Mouse (Mus musculus) cerebellum, adult 11 months (tissue): ENCODE data around the gene Frrs1.

Experiments used
- DNase-seq: peaks from one replicate; pipeline ENCODE4 v3.0.0; 2022

The Frrs1 gene

GRCm38 (mm10) chr3:116848936-116849335 is 10.3 kb upstream of the Frrs1 start:
- no peak for DNase-seq

DNA sequence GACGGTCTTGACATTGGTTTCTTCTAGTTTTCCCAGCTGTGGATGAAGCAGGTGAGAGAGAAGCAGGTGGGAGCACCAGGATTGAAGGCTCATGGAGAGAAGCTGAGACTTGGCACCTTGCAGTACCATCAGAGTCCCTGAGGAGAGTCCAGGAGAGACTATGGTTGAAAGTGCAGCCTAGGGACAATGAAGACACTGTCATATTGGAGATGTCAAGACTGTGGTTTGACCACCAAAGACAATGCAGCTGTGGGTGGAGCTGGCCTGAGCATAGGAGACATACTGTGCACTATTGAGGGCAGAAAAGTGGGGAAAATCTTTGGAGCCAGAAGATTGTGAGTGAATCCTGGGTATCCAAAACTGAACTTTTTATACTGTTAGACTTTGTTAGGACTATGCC is 8.9 kb upstream of the Frrs1 start:
- no peak for DNase-seq

DNA sequence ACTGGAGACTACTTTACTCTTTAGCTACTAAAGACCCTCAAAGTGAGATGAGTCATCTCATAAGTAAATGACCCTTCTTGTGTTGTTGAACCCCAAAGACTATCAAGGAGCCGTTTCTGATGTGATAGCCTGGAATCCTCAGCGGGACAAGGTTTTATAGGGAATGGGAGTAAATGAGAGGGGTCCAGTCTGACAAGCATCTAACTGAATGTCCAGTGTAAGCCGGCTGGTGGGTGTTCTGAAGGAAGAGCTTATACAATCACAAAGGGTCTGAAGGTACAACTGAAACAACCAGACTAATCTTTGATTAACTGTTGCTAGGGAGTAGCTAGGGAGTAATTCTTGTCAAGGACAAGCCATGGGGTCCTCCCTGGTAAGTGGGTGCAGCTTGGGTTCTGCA is 6.8 kb upstream of the Frrs1 start:
- no peak for DNase-seq

DNA sequence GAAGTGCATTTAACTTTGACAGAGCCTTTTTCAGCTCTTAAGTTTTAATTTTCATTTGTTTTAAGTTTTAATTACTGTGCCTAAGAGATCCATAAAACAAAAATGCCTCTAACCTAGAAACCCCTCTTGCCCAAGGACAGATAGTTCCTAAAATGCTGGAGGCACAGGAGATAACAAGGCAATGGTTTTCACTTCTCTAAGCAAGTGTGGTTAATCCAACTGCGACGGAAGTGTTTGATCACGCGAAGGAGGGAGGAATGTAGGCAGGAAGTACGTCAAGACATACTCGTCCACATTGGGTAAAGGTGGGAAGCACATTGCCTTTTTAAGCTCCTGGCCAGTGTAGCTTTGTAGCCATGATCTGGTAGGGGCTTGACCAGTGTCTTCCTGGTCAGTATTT is 1.7 kb upstream of the Frrs1 start:
- DNase-seq = no peak

GRCm38 (mm10) chr3:116859752-116860151 is 488 bp downstream of the Frrs1 start:
- no peak for DNase-seq

- no peak for DNase-seq
These were observed 1.3 kb downstream of the Frrs1 start for GRCm38 (mm10) chr3:116860333-116861222.

DNA sequence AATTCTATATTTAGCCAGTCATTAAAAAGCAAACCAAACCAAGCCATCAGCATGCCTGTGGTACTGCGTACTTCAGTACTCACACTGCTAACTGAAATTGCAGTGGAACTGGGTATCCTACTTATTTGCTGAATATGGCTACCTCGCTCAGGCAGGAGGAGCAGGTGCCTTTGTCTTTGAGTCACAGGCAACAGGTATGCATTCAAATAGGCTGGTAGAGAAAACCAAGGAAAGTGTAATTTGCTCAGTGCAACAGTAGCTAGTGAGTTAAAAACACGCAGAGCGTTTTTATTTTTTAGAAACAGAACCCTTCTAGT is 1.9 kb downstream of the Frrs1 start:
- no peak for DNase-seq

GRCm38 (mm10) chr3:116861540-116862067 is 2.3 kb downstream of the Frrs1 start:
- peak; percentile 0 for DNase-seq

- DNase-seq = no peak
These were observed 3.4 kb downstream of the Frrs1 start for GRCm38 (mm10) chr3:116862621-116863020.

DNA sequence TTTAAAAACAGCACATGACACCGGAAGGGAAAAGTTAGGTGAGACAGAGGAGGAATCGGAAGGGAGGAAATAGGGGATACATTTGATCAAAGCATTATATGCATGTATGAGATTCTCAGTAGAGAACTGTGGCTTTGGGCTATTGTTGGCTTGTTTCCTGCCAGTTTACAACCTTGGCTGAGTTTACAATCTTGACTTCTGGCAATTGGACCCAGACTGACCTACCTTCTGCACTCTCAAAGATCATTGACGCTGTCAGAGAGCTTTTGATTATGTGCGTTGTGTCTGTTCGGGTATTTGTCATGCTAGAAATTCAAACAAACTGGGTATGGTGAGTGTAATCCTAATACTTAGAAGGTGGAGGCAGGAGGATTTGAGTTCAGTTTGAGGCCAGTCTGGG is 5.2 kb downstream of the Frrs1 start:
- no peak for DNase-seq

- no peak for DNase-seq
These were observed 6.0 kb downstream of the Frrs1 start for GRCm38 (mm10) chr3:116865199-116865636.

DNA sequence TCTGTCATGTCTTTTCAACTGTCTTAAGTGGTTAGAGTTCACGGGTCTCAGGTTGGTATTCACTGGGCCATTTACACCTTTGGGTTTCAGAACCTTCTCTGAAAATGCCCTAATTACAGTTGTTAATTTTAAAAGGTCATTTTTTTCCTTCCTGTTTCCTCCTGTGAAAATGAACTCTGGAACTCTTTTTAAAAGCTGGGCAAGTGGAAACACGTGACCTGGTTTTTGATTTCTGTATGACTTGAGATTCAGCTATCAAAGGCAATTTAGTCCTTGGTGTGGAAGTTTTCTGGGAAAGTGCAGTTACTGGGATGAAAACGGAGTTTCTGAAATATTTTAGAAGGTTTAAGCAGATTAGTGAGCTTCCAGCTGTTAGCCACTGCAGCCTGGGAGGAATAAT is 11.1 kb downstream of the Frrs1 start:
- no peak for DNase-seq

DNA sequence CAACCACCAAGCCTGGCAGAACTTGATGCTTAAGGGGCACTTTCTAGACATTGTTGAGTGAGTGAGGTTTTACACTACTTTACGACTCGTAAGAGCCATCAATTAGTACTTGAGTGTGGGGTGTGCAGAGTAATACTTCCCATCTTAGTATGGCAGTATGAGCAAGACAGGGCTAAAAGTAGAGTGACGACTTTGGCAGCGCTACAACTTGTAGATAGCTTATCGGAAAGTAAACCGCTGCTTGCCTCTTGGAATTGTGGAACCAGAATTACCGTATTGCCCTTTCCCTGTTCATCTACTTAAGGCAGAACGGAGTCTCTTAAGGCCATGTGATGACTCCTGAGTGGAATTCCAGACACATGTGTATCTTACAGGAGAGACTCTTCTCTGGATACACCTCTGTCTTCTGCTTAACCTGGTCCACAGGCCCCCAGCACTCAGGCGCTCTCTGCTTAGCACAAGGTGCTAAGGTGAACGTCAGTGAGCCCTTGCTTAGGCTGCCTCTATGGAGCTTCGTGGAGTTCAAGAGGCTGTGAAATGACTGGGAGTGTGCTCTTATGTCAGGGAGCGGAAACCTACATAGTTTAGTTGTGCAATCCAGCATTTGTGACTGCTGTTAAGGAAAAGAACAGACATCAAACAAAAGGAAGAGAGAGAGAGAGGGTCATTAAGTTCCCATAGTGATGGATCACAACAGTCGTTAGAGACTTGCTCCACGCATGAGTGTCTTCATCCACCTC is 23.1 kb downstream of the Frrs1 start:
- DNase-seq = no peak

DNA sequence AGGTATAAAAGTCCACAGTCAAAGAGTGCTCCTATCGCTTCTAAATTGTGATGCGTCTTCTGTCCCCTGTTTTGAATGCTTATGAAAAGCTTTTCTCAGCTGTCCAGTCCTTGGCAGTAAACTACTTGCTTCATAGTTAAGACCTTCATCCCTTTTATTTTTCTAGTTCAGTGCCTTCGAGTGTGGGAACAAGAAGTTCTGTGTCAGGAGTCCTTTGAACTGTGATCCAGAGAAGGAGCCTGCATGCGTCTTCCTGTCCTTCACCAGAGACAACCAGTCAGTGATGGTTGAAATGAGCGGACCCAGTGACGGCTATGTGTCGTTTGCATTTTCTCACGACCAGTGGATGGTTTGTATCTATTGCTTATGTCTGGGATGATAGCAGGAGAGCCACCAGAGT is 25.7 kb downstream of the Frrs1 start:
- DNase-seq = no peak

DNA sequence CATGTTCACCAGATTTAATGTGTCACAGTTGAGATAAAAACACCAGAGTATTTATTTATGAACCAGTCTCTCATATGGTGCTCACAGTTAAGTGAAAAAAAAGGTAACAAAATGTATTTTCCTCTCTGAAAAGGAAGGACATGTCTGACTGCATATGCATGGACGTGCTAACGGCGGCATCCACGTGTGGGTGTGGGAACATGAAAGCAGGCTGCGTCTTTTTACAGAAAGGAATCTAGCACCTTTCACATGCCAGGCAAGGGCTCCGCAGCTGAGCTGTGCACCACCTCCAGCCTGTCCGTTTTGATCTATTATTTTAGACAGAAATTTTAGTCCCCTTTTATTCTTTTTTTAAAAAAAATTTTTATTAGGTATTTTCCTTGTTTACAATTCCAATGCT is 30.1 kb downstream of the Frrs1 start:
- no peak for DNase-seq

DNA sequence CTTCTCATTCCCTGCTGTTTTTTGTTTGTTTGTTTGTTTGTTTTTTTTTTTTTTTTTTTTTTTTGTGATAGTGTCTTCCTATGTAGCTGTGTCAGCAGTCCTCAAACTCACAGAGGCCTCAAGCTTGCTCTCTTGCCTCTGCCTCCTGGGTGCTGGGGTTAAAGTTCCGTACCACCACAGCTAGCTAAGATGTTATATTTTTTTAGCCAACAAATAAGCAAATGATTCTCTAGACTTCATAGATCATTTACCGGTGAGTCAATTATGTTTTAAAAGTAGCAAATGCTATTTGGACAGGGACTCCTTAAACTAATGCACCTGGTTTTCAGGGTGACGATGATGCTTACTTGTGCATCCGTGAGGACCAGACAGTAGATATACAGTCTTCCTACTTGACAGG is 31.3 kb downstream of the Frrs1 start:
- DNase-seq = no peak

- no peak for DNase-seq
These were observed 32.4 kb downstream of the Frrs1 start for GRCm38 (mm10) chr3:116891436-116892205.

DNA sequence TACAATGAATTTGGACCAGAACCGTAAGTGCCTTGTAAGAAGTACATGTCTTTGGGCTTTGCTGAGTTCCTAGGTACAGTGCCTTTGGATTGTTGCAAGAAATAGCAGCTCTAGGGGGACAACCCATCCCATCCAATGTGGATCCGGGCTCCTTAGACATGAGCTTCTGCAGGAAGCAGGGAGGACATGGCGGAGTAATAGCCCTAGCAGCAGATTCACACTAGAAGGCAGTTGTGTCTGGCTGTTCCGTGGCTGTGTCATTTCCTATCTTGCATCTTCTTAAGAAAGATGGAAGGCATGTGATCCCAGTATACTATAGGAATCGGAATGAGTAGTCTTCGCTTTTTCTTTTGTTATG is 32.9 kb downstream of the Frrs1 start:
- DNase-seq = no peak

DNA sequence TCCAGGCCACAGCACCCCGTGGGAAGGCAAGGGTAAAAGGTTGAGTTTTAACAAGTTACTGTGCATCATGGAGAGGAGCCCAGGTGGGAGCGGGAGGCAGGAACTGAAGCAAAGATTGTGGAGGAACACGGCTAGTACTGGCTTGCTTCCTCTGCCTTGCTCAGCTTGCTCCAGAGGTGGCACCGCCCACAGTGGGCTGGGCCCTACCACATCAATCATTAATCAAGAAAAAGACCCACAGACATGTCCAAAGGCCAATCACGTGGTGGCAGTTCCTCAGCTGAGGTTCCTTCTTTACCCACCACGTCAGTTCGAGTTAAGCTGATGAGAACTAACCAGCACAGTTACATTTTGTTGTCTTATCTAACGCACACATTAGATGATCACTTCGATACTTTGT is 33.6 kb downstream of the Frrs1 start:
- no peak for DNase-seq

DNA sequence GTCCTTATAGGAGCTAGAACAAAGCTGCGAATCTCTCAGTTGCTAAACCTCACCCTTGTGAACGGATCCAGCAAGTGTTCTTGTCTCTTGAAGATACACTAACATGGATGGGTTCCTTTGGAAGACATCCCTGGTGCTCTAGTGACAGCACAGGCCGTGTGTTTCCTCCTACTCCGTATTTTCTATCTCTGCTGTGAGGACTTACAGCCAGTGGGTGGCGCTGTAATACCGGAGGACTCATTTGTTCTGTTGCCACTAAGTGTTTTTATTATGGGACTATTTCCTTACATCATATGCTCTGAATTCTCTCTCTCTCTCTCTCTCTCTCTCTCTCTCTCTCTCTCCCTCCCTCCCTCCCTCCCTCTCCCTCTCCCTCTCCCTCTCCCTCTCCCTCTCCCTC is 44.9 kb downstream of the Frrs1 start:
- DNase-seq = peak; percentile 12

DNA sequence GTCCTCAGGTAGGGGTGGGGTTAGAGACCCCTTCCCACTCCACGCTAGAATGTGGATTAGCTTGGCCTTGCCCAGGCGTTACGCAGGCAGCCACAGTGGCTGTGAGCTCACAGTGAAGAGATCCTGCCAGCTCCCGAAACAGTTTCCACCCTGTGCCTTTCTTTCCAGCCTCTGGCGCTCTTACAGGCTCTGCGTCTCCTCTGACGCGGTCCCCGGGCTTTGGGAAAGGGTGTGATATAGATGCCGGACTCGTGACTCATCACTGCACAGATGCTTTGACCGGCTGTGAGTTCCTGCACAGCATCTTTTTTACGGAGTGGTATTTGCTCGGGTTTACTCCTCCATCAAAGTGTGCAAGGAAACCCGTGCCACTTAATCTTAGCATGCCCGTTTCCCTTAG is 46.6 kb downstream of the Frrs1 start:
- DNase-seq = no peak

GRCm38 (mm10) chr3:116906596-116906995 is 47.3 kb downstream of the Frrs1 start:
- DNase-seq = no peak

- no peak for DNase-seq
These were observed 55.1 kb downstream of the Frrs1 start for GRCm38 (mm10) chr3:116914374-116914773.

DNA sequence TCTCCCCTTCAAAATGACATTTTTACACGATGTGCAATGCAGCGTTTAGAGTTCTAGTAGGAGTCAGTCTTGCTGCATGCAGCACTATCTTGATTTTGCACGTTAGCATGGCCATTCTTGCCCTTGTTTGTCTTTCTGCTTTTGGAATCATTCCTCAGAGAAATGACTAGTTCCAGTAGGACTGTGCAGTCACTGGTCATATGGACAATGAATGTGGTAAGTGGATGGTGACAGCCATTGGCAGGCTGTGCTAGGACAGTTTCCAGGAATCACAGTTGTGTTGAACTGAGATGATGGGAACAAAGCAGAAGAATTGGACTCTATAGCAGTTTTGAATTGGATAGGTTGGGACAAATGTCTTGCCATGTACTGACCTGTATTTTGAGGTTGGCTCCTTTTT is 55.7 kb downstream of the Frrs1 start:
- no peak for DNase-seq
